Mouse (Mus musculus) right cerebral cortex, postnatal 14 days (tissue): ENCODE data around the gene Spint2.
A peak's percentile ranks its signal among the peaks of the same experiment; 100 is the strongest.

Experiments
- DNase-seq: peaks from one replicate; pipeline ENCODE4 v3.0.0; 2022

Spint2 gene

GRCm38 (mm10) chr7:29281201-29282073 lies at the start of gene Spint2:
TSS of gene Spint2 (minus strand) at chr7:29281912.
- no peak for DNase-seq

DNA sequence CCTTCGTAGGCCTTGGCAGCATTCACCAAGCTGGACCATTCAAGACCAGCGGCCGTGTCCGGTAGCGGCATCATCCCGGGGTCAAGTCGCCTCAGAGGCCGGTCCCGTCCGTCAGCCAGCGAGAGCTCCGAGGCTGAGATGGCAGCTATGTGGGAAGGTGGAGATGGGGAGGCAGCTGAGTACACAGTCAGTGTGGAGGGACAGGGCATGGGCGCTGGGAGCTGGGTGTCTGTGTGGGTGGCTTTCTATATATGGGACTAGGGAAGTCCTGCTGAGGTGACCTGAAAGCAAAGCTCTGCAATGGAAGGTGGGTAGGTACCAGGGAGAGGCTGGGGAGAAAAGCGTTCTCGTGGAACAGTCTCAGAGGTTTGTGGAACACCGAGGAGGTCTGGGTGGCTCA lies 47.3 kb upstream of the Spint2 start:
- DNase-seq, result no peak

DNA sequence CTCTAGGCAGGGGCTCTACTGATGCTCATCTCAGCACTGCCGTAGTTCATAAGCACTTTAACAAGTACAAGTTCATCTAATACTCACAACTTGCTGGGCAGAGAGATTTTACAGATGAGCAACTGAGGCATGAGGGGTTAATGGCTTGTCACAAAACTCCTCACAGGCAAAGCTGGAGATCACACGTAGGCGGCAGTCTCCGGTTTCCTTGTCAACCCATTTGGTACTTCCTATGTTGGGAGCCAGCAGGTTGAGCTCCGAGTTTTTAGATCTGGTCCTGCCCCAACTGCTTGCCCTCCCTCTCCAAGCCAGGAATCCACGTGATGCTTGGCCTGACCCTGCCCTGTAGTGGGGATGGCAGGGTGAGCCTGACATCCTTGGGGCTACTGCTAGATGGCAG lies 45.4 kb upstream of the Spint2 start:
- no peak for DNase-seq

DNA sequence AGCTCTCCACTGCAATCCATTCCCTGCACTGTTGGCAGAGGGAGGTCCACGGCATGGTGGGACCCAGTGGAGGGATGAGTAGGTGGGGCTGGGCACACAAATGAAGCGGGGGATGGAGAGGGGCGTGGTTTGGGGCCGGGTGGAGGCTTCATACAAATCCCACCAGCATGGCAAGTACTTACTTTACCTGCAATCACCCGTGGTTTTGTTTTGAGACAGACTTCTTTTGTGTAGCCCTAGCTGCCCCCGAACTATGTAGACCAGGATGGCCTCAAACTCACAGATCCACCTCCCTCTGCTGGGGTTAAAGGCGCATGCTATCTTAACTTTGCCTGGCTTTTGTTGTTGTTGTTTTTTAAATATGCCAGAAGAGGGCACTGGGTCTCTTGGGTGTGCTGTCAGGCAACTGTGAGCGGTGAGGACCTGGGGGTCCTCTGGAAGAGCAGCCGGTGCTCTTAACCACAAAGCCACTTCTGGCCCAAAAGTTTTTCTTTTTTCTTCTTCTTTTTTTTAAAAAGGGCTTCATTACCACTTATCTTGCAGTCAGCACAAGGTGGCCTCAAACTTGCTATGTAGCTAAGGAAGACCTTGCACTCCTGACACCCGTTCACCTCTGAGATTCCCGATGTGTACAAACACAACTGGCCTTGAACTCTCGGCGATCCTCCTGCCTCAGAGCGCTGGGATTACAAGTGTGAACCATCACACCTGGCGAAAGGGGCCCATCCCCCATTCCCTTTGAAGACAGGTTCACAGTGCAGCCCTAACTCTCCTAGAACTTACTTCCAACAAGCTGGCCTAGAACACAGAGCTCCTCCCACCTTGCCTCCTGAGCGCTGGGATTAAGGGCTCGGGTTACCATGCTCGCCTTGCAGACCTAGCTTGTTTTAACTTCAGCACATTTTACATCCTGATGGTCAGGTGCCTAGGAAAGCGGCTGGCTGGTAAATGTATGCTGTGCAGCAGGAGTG lies 37.9 kb upstream of the Spint2 start:
- no peak for DNase-seq

DNA sequence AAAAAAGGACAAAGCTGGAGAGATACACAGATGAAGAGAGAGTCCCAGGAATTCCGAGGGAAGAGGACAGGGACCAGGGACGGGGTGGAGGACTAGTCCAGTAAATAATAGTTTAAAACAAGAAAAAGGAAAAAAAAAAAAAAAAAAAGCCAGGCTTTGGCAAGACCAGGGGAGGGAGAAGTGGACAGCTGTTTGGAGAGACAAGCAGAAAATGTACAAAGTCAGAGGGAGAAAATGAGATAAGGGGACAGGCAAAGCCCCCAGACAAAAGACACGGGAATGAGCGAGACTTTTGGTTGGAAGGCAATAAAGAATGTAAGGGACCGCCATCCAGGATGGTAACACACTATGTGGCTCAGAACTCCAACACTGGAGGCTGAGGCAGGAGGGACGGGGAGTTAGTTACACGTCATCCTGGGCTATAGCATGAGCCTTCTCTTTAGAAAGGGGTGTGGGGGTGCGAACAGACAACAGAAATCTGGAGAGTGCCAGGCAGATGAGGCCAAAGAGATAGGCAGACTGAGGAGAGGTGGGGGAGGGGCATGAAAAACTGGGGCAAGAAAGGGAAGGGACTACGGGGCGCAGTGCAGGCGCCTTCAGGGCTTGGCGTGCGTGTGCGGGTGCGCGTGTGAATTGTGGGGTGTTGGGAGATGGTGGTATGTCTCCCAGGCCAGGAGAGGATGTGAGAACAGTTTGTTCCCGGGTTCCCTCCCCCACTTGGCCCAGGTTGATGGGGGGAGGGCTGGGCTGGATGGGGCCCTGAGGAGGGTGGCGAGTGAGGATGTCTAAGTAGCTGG lies 36.6 kb upstream of the Spint2 start:
- peak; percentile 67 for DNase-seq

DNA sequence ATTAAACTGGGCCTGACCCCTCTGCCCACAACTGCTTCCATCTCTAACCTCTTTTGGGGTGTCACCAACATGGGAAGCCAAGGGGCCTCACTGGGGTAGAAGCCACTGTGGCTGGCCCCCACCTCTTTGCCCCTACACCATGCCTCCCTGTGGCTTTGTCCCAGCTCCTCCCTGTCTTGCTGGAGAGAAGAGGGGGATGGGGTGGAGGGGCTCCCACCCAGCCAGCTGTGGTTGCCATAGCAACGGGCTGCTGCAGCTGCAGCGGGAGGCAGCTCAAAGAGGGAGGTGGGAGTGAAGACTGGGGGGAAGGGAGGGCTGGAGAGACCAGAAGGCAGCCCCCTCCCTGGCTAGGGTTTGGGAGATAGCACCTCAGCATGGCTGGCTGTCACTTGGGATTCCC lies 35.8 kb upstream of the Spint2 start:
- peak; percentile 72 for DNase-seq

DNA sequence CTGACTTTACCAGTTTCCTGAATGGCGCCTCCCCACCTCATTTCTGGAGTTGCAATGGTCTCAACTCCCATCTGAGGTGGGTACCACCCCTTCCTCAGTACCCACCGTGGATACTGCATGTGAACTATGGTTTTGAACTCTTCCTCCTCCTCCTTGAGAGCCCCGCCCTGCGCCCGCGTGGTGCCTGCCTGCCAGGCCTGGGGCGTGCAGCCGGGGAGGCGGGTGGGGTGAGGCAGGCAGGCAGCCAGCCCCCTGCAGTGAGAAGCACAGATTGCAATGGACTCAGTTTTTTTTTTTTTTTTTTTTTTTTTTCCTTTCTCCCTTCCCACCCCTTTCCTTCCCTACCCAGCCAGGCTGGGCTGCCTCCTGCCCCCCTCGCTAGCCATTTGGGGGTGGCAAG lies 35.3 kb upstream of the Spint2 start:
- peak; percentile 81 for DNase-seq

DNA sequence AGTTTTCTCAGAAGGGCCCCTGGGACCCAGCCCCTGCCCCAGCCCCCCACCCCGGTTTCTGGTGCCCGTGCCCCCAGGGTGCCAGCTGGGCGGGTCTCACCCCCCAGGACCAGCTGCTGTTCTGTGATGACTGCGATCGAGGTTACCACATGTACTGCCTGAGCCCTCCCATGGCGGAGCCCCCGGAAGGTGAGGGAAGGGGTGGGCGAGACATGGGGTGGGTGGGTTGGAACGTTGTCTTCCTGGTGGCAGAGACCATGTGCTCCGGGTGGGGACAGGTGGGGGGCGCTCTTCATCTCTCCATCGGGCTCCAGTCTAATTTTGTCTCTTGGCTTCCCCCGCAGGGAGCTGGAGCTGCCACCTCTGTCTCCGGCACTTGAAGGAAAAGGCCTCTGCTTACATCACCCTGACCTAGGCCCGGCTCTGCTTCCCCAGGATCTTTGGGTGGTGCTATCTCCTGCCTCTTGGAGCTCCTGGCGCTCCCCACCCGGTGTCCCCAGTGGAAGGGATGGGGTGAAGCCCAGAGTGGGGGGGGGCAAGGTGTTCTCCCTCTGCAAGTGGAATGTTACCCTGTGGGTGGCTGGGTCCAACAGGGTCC lies 34.5 kb upstream of the Spint2 start:
- DNase-seq, result no peak

- DNase-seq, result no peak
Measured at GRCm38 (mm10) chr7:29314844-29315628, 33.3 kb upstream of the Spint2 start.

DNA sequence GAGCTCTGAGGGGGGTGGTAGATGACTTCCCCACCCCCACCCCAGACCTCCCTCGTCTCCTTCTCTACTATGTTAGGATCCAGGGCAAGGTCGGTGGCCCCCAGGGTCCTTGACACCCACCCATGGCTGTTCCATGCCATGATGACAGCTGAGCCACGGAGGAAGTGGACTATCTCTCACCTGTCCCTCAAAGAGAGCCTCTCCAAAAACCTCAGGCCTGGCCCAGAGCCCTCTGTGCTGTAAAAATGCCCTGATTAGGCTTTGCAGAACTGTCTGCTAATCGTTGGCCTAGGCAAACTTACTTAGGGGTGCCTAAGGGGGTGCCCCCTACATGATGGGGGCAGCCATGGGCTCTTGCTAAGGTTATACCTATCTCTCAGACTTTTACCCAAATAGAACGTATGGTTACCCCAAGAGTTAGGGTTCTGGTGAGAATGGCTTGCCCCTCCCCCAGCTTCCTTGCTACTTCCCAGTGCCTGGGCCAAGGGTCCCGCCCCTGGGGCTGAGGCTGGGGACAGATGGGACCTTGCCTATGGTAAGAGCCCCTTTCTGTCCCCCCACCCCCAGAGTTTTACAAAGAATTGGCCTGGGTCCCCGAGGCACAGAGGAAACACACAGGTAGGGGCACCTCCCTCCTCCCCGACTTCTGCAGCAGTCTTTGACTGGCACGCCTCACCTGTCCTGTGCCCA lies 32.0 kb upstream of the Spint2 start:
- no peak for DNase-seq

- no peak for DNase-seq
Measured at GRCm38 (mm10) chr7:29313051-29313450, 31.3 kb upstream of the Spint2 start.

- DNase-seq, result no peak
Measured at GRCm38 (mm10) chr7:29309749-29310148, 28.0 kb upstream of the Spint2 start.

GRCm38 (mm10) chr7:29309221-29309721 lies 27.6 kb upstream of the Spint2 start:
- peak; percentile 64 for DNase-seq

DNA sequence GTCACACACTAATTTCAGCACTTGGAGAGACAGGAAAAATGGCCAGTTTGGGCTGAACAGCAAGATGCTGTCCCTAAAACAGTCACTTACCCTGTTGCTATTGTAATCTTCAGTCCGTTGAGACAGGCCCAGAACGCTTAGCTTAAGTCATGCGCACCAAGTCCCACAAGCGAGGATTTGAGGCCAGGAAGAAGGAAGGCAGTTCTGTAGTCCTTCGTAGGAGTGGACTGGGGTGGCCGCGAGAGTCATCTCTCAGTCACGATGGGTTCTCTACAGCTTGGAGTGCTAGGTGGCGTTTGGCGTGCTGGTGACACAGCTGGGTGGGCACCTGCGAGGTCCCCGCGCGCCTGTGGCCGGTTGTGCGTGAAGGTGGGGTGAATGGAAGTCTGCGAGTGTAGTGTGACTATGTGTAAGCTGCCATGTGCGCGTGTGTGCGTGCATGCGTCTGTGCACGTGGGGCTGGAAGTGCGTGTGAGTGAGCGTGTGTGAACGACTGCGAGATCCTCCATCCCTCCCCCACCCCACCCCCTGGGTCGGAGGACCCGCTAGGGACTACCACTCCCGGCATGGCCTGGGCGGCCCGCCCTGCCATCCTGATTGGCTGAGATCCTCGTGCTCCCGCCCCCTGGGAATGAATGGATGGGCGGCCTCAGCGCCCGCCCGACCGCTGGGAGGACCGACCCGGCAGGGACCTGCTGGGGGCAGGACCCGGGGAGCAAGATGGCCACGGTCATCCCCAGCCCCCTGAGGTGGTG lies 25.8 kb upstream of the Spint2 start:
- DNase-seq, result peak; percentile 95

DNA sequence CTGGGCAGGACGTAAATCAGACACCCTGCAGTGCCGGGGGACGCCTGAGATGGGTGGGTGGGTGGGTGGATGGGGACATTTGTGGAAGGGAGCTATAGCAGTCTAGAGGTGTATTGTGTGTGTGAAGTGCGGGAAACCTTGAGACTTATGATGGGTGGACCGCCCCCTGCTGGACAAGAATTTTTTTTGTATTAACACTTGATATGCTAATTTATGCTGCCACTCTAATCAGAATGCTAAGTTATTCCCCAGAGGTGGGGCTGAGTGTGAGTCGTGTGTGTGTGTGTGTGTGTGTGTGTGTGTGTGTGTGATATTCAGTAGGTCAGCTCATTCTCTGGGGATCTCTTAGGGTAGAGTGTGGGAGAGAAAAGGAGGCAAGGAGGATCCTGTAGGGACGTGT lies 24.9 kb upstream of the Spint2 start:
- DNase-seq, result no peak

DNA sequence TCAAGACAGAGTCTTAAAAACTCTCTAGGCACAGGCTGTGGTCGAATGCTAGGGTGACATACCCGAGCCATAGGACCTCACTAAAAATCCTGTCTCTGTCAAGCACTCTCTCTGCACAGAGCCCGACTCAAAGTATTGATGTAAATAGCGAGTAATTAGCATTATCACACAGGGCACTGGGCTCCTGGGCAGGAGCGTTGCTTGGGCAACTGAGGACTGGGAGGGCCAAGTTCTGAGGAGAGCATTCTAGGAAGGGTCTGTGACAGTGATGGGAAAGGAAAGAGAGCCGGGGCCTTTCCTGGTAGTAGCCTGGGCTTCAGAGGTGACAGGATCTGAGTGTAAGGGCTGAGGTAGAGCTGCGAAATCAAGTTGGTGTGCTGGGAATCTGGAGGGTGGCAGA lies 24.4 kb upstream of the Spint2 start:
- no peak for DNase-seq

- DNase-seq, result no peak
Measured at GRCm38 (mm10) chr7:29305263-29305988, 23.7 kb upstream of the Spint2 start.

GRCm38 (mm10) chr7:29304463-29305262 lies 23.0 kb upstream of the Spint2 start:
- no peak for DNase-seq
